Mouse (Mus musculus) skeletal muscle tissue, adult 2 months (tissue): ENCODE data around the gene Cfap73.

Source experiments
- DNase-seq: peaks from one replicate; pipeline ENCODE4 v3.0.0-alpha.2; 2012; ENCODE audit warnings: low read depth, low spot score

Cfap73 gene

GRCm38 (mm10) chr5:120634131-120634530 is at the start of gene Cfap73:
Gene Cfap73 (minus strand): TSS chr5:120634235.
- DNase-seq = no peak

GRCm38 (mm10) chr5:120682982-120683771 is 49.1 kb upstream of the Cfap73 start:
- DNase-seq = no peak

- DNase-seq = no peak
Observed at GRCm38 (mm10) chr5:120680918-120681317, 46.9 kb upstream of the Cfap73 start.

- peak; percentile 56 for DNase-seq
Observed at GRCm38 (mm10) chr5:120679676-120680555, 45.9 kb upstream of the Cfap73 start.

- DNase-seq = no peak
Observed at GRCm38 (mm10) chr5:120677516-120677915, 43.5 kb upstream of the Cfap73 start.

GRCm38 (mm10) chr5:120674229-120675145 is 40.5 kb upstream of the Cfap73 start:
- DNase-seq = no peak

GRCm38 (mm10) chr5:120673626-120674025 is 39.6 kb upstream of the Cfap73 start:
- peak; percentile 59 for DNase-seq

GRCm38 (mm10) chr5:120671865-120672264 is 37.8 kb upstream of the Cfap73 start:
- DNase-seq = no peak

- DNase-seq = no peak
Observed at GRCm38 (mm10) chr5:120670132-120670531, 36.1 kb upstream of the Cfap73 start.

GRCm38 (mm10) chr5:120668761-120669160 is 34.7 kb upstream of the Cfap73 start:
- no peak for DNase-seq

- DNase-seq = no peak
Observed at GRCm38 (mm10) chr5:120664888-120665287, 30.9 kb upstream of the Cfap73 start.

GRCm38 (mm10) chr5:120660816-120661215 is 26.8 kb upstream of the Cfap73 start:
- no peak for DNase-seq

- no peak for DNase-seq
Observed at GRCm38 (mm10) chr5:120656281-120656751, 22.3 kb upstream of the Cfap73 start.

- DNase-seq = no peak
Observed at GRCm38 (mm10) chr5:120653873-120654272, 19.8 kb upstream of the Cfap73 start.

GRCm38 (mm10) chr5:120652915-120653701 is 19.1 kb upstream of the Cfap73 start:
- no peak for DNase-seq

- DNase-seq = no peak
Observed at GRCm38 (mm10) chr5:120651230-120651629, 17.2 kb upstream of the Cfap73 start.

- DNase-seq = no peak
Observed at GRCm38 (mm10) chr5:120649938-120650337, 15.9 kb upstream of the Cfap73 start.

- no peak for DNase-seq
Observed at GRCm38 (mm10) chr5:120649374-120649933, 15.4 kb upstream of the Cfap73 start.

- DNase-seq = no peak
Observed at GRCm38 (mm10) chr5:120648569-120649373, 14.7 kb upstream of the Cfap73 start, which contains the start of gene Rasal1. Gene Rasal1 (plus strand): TSS chr5:120648812.
